Mouse (Mus musculus): ENCODE data around the gene Nkx1-1.
A peak's percentile ranks its signal among the peaks of the same experiment; 100 is the strongest.

Nkx1-1 gene

GRCm38 (mm10) chr5:33420313-33420712 lies 13.5 kb downstream of the Nkx1-1 start:
- no peak for DNase-seq (ENCODE audit: low spot score in 2 of 2)

GRCm38 (mm10) chr5:33400819-33401218 lies 33.0 kb downstream of the Nkx1-1 start:
- DNase-seq (ENCODE audit: low spot score in 2 of 2) = no peak

- peak in 1 of 2 experiments; percentile 16 for DNase-seq (ENCODE audit: low spot score in 2 of 2)
Observed at GRCm38 (mm10) chr5:33396828-33397227, 36.9 kb downstream of the Nkx1-1 start.

- no peak for DNase-seq (ENCODE audit: low spot score in 2 of 2)
Observed at GRCm38 (mm10) chr5:33395693-33396092, 38.1 kb downstream of the Nkx1-1 start.

- peak; percentile 58 to 74 for DNase-seq (ENCODE audit: low spot score in 2 of 2)
Observed at GRCm38 (mm10) chr5:33393803-33394202, 40.0 kb downstream of the Nkx1-1 start.

- DNase-seq (ENCODE audit: low spot score in 2 of 2) = no peak
Observed at GRCm38 (mm10) chr5:33387550-33387949, 46.2 kb downstream of the Nkx1-1 start.

Measured in frontal cortex, postnatal 10 days (tissue).